Mouse (Mus musculus) liver, adult 2 months (tissue): Measurements from ENCODE around the gene Fam57b.

Experiments used
- CTCF ChIP-seq: fragments of 200-500 bp; IDR thresholded peaks from 2 replicates; pipeline ENCODE4 v1.5.1; 2011; ENCODE audit warnings: low read depth, low read length, control low read depth
- POLR2A ChIP-seq: fragments of 200-500 bp; IDR thresholded peaks from 2 replicates; pipeline ENCODE4 v1.6.1; 2011; ENCODE audit warnings: low read length, control low read depth; ENCODE audit not compliant: insufficient read depth; ENCODE audit errors: extremely low read depth

GRCm38 (mm10) chr7:126782693-126783092, 14.8 kb upstream of the Fam57b start:
- no peak for TF ChIP-seq CTCF
- no peak for TF ChIP-seq POLR2A
